Mouse (Mus musculus) cerebellum, adult 9-10 months (tissue): Measurements from ENCODE around the gene Dlg2.

Experiments
- DNase-seq: peaks from one replicate; pipeline ENCODE4 v3.0.0; 2022

Dlg2 gene

GRCm38 (mm10) chr7:91591261-91592170, 1115.0 kb downstream of the Dlg2 start:
- DNase-seq, result no peak

- no peak for DNase-seq
Measured at GRCm38 (mm10) chr7:91598549-91598948, 1122.1 kb downstream of the Dlg2 start.

GRCm38 (mm10) chr7:91601307-91601706, 1124.8 kb downstream of the Dlg2 start:
- DNase-seq, result peak; percentile 14

GRCm38 (mm10) chr7:91603561-91603960, 1127.1 kb downstream of the Dlg2 start:
- DNase-seq, result peak; percentile 13

- peak; percentile 19 for DNase-seq
Measured at GRCm38 (mm10) chr7:91653033-91653432, 1176.6 kb downstream of the Dlg2 start.

- no peak for DNase-seq
Measured at GRCm38 (mm10) chr7:91659498-91659897, 1183.0 kb downstream of the Dlg2 start.

GRCm38 (mm10) chr7:91672236-91673017, 1196.0 kb downstream of the Dlg2 start:
- DNase-seq, result no peak

GRCm38 (mm10) chr7:91674401-91674800, 1197.9 kb downstream of the Dlg2 start:
- DNase-seq, result no peak

GRCm38 (mm10) chr7:91677934-91678333, 1201.5 kb downstream of the Dlg2 start:
- no peak for DNase-seq

- DNase-seq, result no peak
Measured at GRCm38 (mm10) chr7:91687930-91688329, 1211.5 kb downstream of the Dlg2 start.

GRCm38 (mm10) chr7:91689829-91690228, 1213.4 kb downstream of the Dlg2 start:
- DNase-seq, result no peak

GRCm38 (mm10) chr7:91709853-91710252, 1233.4 kb downstream of the Dlg2 start:
- DNase-seq, result no peak

GRCm38 (mm10) chr7:91711184-91711583, 1234.7 kb downstream of the Dlg2 start:
- DNase-seq, result no peak

GRCm38 (mm10) chr7:91715776-91716175, 1239.3 kb downstream of the Dlg2 start:
- DNase-seq, result no peak

- no peak for DNase-seq
Measured at GRCm38 (mm10) chr7:91716696-91717095, 1240.2 kb downstream of the Dlg2 start.

GRCm38 (mm10) chr7:91720318-91720717, 1243.8 kb downstream of the Dlg2 start:
- DNase-seq, result no peak

GRCm38 (mm10) chr7:91724397-91724796, 1247.9 kb downstream of the Dlg2 start:
- DNase-seq, result no peak

GRCm38 (mm10) chr7:91740748-91741147, 1264.3 kb downstream of the Dlg2 start:
- no peak for DNase-seq

GRCm38 (mm10) chr7:91753151-91753861, 1276.8 kb downstream of the Dlg2 start:
- DNase-seq, result no peak

GRCm38 (mm10) chr7:91767648-91768047, 1291.2 kb downstream of the Dlg2 start:
- no peak for DNase-seq

GRCm38 (mm10) chr7:91778673-91779072, 1302.2 kb downstream of the Dlg2 start:
- DNase-seq, result no peak

GRCm38 (mm10) chr7:91784617-91785016, 1308.1 kb downstream of the Dlg2 start:
- DNase-seq, result no peak

- no peak for DNase-seq
Measured at GRCm38 (mm10) chr7:91785445-91785844, 1309.0 kb downstream of the Dlg2 start.
